Mouse (Mus musculus) intestine, postnatal 0 days (tissue): ENCODE results near the gene Pigg. TPM values are rescaled to one million over a fixed set of nuclear protein-coding genes. Genes with fewer than 3 reads are reported as not detected.
"Not testable (repeated sequence)": the region's sequence is repeated elsewhere in the genome, so short reads cannot be mapped to it uniquely, and the experiment has no call there.

Experiments used
- ATAC-seq: fragments of 200-750 bp; cut with Nextera tagmentation; 2 replicates; pipeline ENCODE4 v1.8.0; 2017; ENCODE audit warnings: mild to moderate bottlenecking, moderate TSS enrichment, moderate library complexity
- H3K27ac ChIP-seq: fragments of 300-500 bp; sonication (generic); 2 replicates; pipeline ENCODE4 v1.5.1; 2014; ENCODE audit warnings: mild to moderate bottlenecking, low read depth, low read length, moderate library complexity
- H3K27me3 ChIP-seq: fragments of 300-500 bp; sonication (generic); replicated peaks from 2 replicates; pipeline ENCODE4 v1.6.1; 2014; ENCODE audit warnings: low read length, mixed read lengths; ENCODE audit not compliant: control insufficient read depth, insufficient read depth
- H3K36me3 ChIP-seq: fragments of 300-500 bp; sonication (generic); 2 replicates; pipeline ENCODE4 v1.6.1; 2014; ENCODE audit warnings: mild to moderate bottlenecking, moderate library complexity; ENCODE audit not compliant: control insufficient read depth, insufficient read depth
- H3K4me1 ChIP-seq: fragments of 300-500 bp; sonication (generic); replicated peaks from 2 replicates; pipeline ENCODE4 v1.6.1; 2014; ENCODE audit warnings: antibody characterized with exemption, low read length, mixed read lengths; ENCODE audit not compliant: control insufficient read depth, insufficient read depth
- H3K4me2 ChIP-seq: fragments of 300-500 bp; sonication (generic); replicated peaks from 2 replicates; pipeline ENCODE4 v1.6.1; 2014; ENCODE audit warnings: low read depth, mild to moderate bottlenecking, moderate library complexity
- H3K4me3 ChIP-seq: fragments of 300-500 bp; sonication (generic); 2 replicates; pipeline ENCODE4 v1.5.1; 2014; ENCODE audit warnings: low read depth, low read length
- H3K9ac ChIP-seq: fragments of 300-500 bp; sonication (generic); 2 replicates; pipeline ENCODE4 v1.6.1; 2014; ENCODE audit warnings: mild to moderate bottlenecking, low read depth, low read length
- H3K9me3 ChIP-seq: fragments of 300-500 bp; sonication (generic); 2 replicates; pipeline ENCODE4 v1.6.1; 2016; ENCODE audit warnings: mixed run types; ENCODE audit not compliant: control insufficient read depth
- CTCF ChIP-seq: sonication (generic); IDR thresholded peaks from 2 replicates; pipeline ENCODE4 v1.5.1; 2016; ENCODE audit warnings: low read depth, mild to moderate bottlenecking, control low read depth, antibody characterized with exemption, moderate library complexity
- WGBS: fragments of 180-500 bp; shearing (Covaris S2); extraction: QIAGEN DNeasy Blood & Tissue Kit; methylation state at CpG from one replicate; pipeline ENCODE4 v1.1.7; 2014; 5-methylcytosine and 5-hydroxymethylcytosine counted together
- polyA plus RNA-seq: library from polyadenylated mRNA; unstranded; fragments of >200 nt; fragmentation: Nextera tagmentation; extraction: Ambion mirVana; gene quantifications from 2 replicates; pipeline ENCODE4 v1.2.1, GENCODE M21; 2015

Gene Pigg
- 3.1 and 3.9 TPM in 2 replicates for polyA plus RNA-seq

- H3K36me3 ChIP-seq = no peaks in the 10 kb centered on the region
- peak; percentile 99 for ATAC-seq
- H3K4me3 ChIP-seq = peak within 1 kb of the TSS; percentile 50
- TF ChIP-seq CTCF = no peak; the same call in none of the 2 replicates
- 0 out of 2 replicates have a peak, but pooled peaks cover 3% of the 10 kb centered on the region for H3K4me1 ChIP-seq
- H3K9me3 ChIP-seq = no peaks in the 10 kb centered on the region
- WGBS = under 1% methylated on average over 57 of the region's 57 CpGs
- H3K9ac ChIP-seq = peak within 1 kb of the TSS; percentile 80
- peak within 1 kb of the TSS; percentile 73 for H3K4me2 ChIP-seq
- peak within 1 kb of the TSS; percentile 81 for H3K27ac ChIP-seq
- no peaks in the 10 kb centered on the region for H3K27me3 ChIP-seq
Measured at GRCm38 (mm10) chr5:108312224-108313064, at the start of gene Pigg. Pigg (plus strand) TSS chr5:108312609.

- ATAC-seq = no peak
- Histone ChIP-seq H3K9me3 (no peaks in the 10 kb centered on the region), H3K9ac (no peak overlapping the region; the same call in 1 of the 2 replicates), H3K27ac (no peak overlapping the region), H3K4me3 (no peak overlapping the region), H3K4me1 (no peaks in the 10 kb centered on the region), H3K4me2 (no peak overlapping the region), H3K36me3 (no peaks in the 10 kb centered on the region), H3K27me3 (no peaks in the 10 kb centered on the region)
- 42% methylated on average over 4 of the region's 4 CpGs for WGBS
- no peak for TF ChIP-seq CTCF
Measured at GRCm38 (mm10) chr5:108262722-108263121, 49.7 kb upstream of the Pigg start.

- H3K4me2 ChIP-seq, H3K27me3 ChIP-seq, H3K4me3 ChIP-seq, H3K36me3 ChIP-seq, H3K9me3 ChIP-seq, ATAC-seq, H3K9ac ChIP-seq, H3K27ac ChIP-seq, H3K4me1 ChIP-seq: not testable (repeated sequence)
- WGBS = 82% methylated on average over 1 of the region's 1 CpGs
Measured at GRCm38 (mm10) chr5:108263785-108264184, 48.6 kb upstream of the Pigg start.

GRCm38 (mm10) chr5:108266990-108267389 is 45.4 kb upstream of the Pigg start:
- H3K27me3 ChIP-seq = no peaks in the 10 kb centered on the region
- no peak overlapping the region for H3K4me2 ChIP-seq
- no peaks in the 10 kb centered on the region for H3K9me3 ChIP-seq
- no peak for TF ChIP-seq CTCF
- H3K27ac ChIP-seq = peak overlapping the region; percentile 30; the same call in 1 of the 2 replicates
- ATAC-seq = no peak
- H3K4me1 ChIP-seq = 0 out of 2 replicates have a peak, but pooled peaks cover 4% of the 10 kb centered on the region
- no peak overlapping the region for H3K9ac ChIP-seq
- no peak overlapping the region for H3K4me3 ChIP-seq
- no peaks in the 10 kb centered on the region for H3K36me3 ChIP-seq

GRCm38 (mm10) chr5:108268127-108269062 is 44.0 kb upstream of the Pigg start, which contains the start of gene Dr1:
Dr1 (plus strand) TSS chr5:108268897.
- H3K4me1 ChIP-seq = 0 out of 2 replicates have a peak, but pooled peaks cover 4% of the 10 kb centered on the region
- WGBS = 2% methylated on average over 51 of the region's 55 CpGs
- H3K4me2 ChIP-seq = peak within 1 kb of the TSS; percentile 88
- H3K4me3 ChIP-seq = peak within 1 kb of the TSS; percentile 95
- peak within 1 kb of the TSS; percentile 97 for H3K9ac ChIP-seq
- H3K27ac ChIP-seq = peak within 1 kb of the TSS; percentile 94
- ATAC-seq = peak; percentile 96
- H3K9me3 ChIP-seq = no peaks in the 10 kb centered on the region
- H3K36me3 ChIP-seq = no peaks in the 10 kb centered on the region
- no peak for TF ChIP-seq CTCF
- no peaks in the 10 kb centered on the region for H3K27me3 ChIP-seq
